Mouse (Mus musculus): Measurements from ENCODE around the gene Antxr2. TPM values are rescaled to one million over a fixed set of nuclear protein-coding genes. Genes with fewer than 3 reads are reported as not detected.

The Antxr2 gene
- polyA plus RNA-seq, 1 experiment, result 19.6 TPM

GRCm38 (mm10) chr5:97947261-97947660, 83.6 kb downstream of the Antxr2 start:
- WGBS, result 72% methylated on average over 3 of the region's 3 CpGs
- H3K4me1 ChIP-seq (ENCODE audit: control insufficient read depth, insufficient read depth, low read length), result no peaks in the 10 kb centered on the region
- TF ChIP-seq POLR2A (IDR thresholded peaks at IDR 0.05; ENCODE audit: borderline replicate concordance, extremely low read depth, low read depth, low read length) (no peak), CTCF (IDR thresholded peaks at IDR 0.05; ENCODE audit: insufficient read depth, low read length) (no peak)
- H3K4me3 ChIP-seq (replicated peaks; ENCODE audit: extremely low read depth, low read depth, low read length), result no peak overlapping the region
- no peak for DNase-seq

GRCm38 (mm10) chr5:97946236-97946635, 84.6 kb downstream of the Antxr2 start:
- no peak for DNase-seq
- TF ChIP-seq POLR2A (IDR thresholded peaks at IDR 0.05; ENCODE audit: borderline replicate concordance, extremely low read depth, low read depth, low read length), result no peak
- TF ChIP-seq CTCF (IDR thresholded peaks at IDR 0.05; ENCODE audit: insufficient read depth, low read length), result no peak
- 76% methylated on average over 4 of the region's 4 CpGs for WGBS

GRCm38 (mm10) chr5:97935140-97936129, 95.4 kb downstream of the Antxr2 start:
- TF ChIP-seq CTCF (IDR thresholded peaks at IDR 0.05; ENCODE audit: insufficient read depth, low read length) (peak; percentile 31; the same call in 1 of the 2 replicates), POLR2A (IDR thresholded peaks at IDR 0.05; ENCODE audit: borderline replicate concordance, extremely low read depth, low read depth, low read length) (no peak)
- peak; percentile 20 for DNase-seq
- Histone ChIP-seq H3K4me1 (ENCODE audit: control insufficient read depth, insufficient read depth, low read length) (no peaks in the 10 kb centered on the region), H3K4me3 (replicated peaks; ENCODE audit: extremely low read depth, low read depth, low read length) (peak overlapping the region; percentile 18)
- 34% methylated on average over 56 of the region's 56 CpGs for WGBS

More at GRCm38 (mm10) chr5:97946236-97946635, 84.6 kb downstream of the Antxr2 start:
- no peak overlapping the region for H3K4me3 ChIP-seq (replicated peaks; ENCODE audit: extremely low read depth, low read depth, low read length)
- H3K4me1 ChIP-seq (ENCODE audit: control insufficient read depth, insufficient read depth, low read length), result no peaks in the 10 kb centered on the region

GRCm38 (mm10) chr5:97917654-97918053, 113.2 kb downstream of the Antxr2 start:
- no peak for TF ChIP-seq POLR2A (IDR thresholded peaks at IDR 0.05; ENCODE audit: borderline replicate concordance, extremely low read depth, low read depth, low read length)
- no peak for TF ChIP-seq CTCF (IDR thresholded peaks at IDR 0.05; ENCODE audit: insufficient read depth, low read length)
- 61% methylated on average over 11 of the region's 11 CpGs for WGBS
- Histone ChIP-seq H3K4me1 (ENCODE audit: control insufficient read depth, insufficient read depth, low read length) (peaks cover 3% of the 10 kb centered on the region; the same call in 1 of the 2 replicates), H3K4me3 (replicated peaks; ENCODE audit: extremely low read depth, low read depth, low read length) (no peak overlapping the region)
- no peak for DNase-seq

GRCm38 (mm10) chr5:97914890-97915289, 116.0 kb downstream of the Antxr2 start:
- Histone ChIP-seq H3K4me1 (ENCODE audit: control insufficient read depth, insufficient read depth, low read length) (peaks cover 3% of the 10 kb centered on the region; the same call in 1 of the 2 replicates), H3K4me3 (replicated peaks; ENCODE audit: extremely low read depth, low read depth, low read length) (no peak overlapping the region)
- WGBS, result 73% methylated on average over 2 of the region's 2 CpGs
- DNase-seq, result no peak
- no peak for TF ChIP-seq POLR2A (IDR thresholded peaks at IDR 0.05; ENCODE audit: borderline replicate concordance, extremely low read depth, low read depth, low read length)
- no peak for TF ChIP-seq CTCF (IDR thresholded peaks at IDR 0.05; ENCODE audit: insufficient read depth, low read length)

GRCm38 (mm10) chr5:97913901-97914300, 116.9 kb downstream of the Antxr2 start:
- WGBS, result 85% methylated on average over 6 of the region's 6 CpGs
- peaks cover 3% of the 10 kb centered on the region; the same call in 1 of the 2 replicates for H3K4me1 ChIP-seq (ENCODE audit: control insufficient read depth, insufficient read depth, low read length)
- H3K4me3 ChIP-seq (replicated peaks; ENCODE audit: extremely low read depth, low read depth, low read length), result no peak overlapping the region
- no peak for DNase-seq
- TF ChIP-seq CTCF (IDR thresholded peaks at IDR 0.05; ENCODE audit: insufficient read depth, low read length) (no peak), POLR2A (IDR thresholded peaks at IDR 0.05; ENCODE audit: borderline replicate concordance, extremely low read depth, low read depth, low read length) (no peak)

GRCm38 (mm10) chr5:97907482-97907881, 123.4 kb downstream of the Antxr2 start:
- H3K4me1 ChIP-seq (ENCODE audit: control insufficient read depth, insufficient read depth, low read length), result no peaks in the 10 kb centered on the region
- no peak for TF ChIP-seq CTCF (IDR thresholded peaks at IDR 0.05; ENCODE audit: insufficient read depth, low read length)
- no peak for TF ChIP-seq POLR2A (IDR thresholded peaks at IDR 0.05; ENCODE audit: borderline replicate concordance, extremely low read depth, low read depth, low read length)
- 68% methylated on average over 6 of the region's 6 CpGs for WGBS
- H3K4me3 ChIP-seq (replicated peaks; ENCODE audit: extremely low read depth, low read depth, low read length), result no peak overlapping the region
- no peak for DNase-seq

- no peaks in the 10 kb centered on the region for H3K4me1 ChIP-seq (ENCODE audit: control insufficient read depth, insufficient read depth, low read length)
- TF ChIP-seq CTCF (IDR thresholded peaks at IDR 0.05; ENCODE audit: insufficient read depth, low read length) (no peak), POLR2A (IDR thresholded peaks at IDR 0.05; ENCODE audit: borderline replicate concordance, extremely low read depth, low read depth, low read length) (no peak)
- DNase-seq, result no peak
- no peak overlapping the region for H3K4me3 ChIP-seq (replicated peaks; ENCODE audit: extremely low read depth, low read depth, low read length)
- 82% methylated on average over 13 of the region's 13 CpGs for WGBS
Observed at GRCm38 (mm10) chr5:97906537-97907266, 124.1 kb downstream of the Antxr2 start.

- TF ChIP-seq CTCF (IDR thresholded peaks at IDR 0.05; ENCODE audit: insufficient read depth, low read length) (no peak), POLR2A (IDR thresholded peaks at IDR 0.05; ENCODE audit: borderline replicate concordance, extremely low read depth, low read depth, low read length) (no peak)
- 88% methylated on average over 3 of the region's 3 CpGs for WGBS
- no peaks in the 10 kb centered on the region for H3K4me1 ChIP-seq (ENCODE audit: control insufficient read depth, insufficient read depth, low read length)
- no peak for DNase-seq
- no peak overlapping the region for H3K4me3 ChIP-seq (replicated peaks; ENCODE audit: extremely low read depth, low read depth, low read length)
Observed at GRCm38 (mm10) chr5:97905856-97906255, 125.0 kb downstream of the Antxr2 start.

All from lung, adult 2 months (tissue).